Mouse (Mus musculus) olfactory bulb, adult 2 months (tissue): Measurements from ENCODE around the gene Mdm4.

Experiments
- CTCF ChIP-seq: fragments of 200-500 bp; IDR thresholded peaks from 2 replicates; pipeline ENCODE4 v1.5.1; 2012; ENCODE audit warnings: low read depth, mild to moderate bottlenecking, low read length, moderate library complexity; ENCODE audit not compliant: insufficient read depth
- POLR2A ChIP-seq: fragments of 200-500 bp; IDR thresholded peaks from 2 replicates; pipeline ENCODE4 v1.6.1; 2012; ENCODE audit warnings: mild to moderate bottlenecking, low read depth, low read length, moderate library complexity; ENCODE audit not compliant: insufficient read depth

GRCm38 (mm10) chr1:133033316-133034090, 3.1 kb upstream of the Mdm4 start:
- no peak for TF ChIP-seq POLR2A
- TF ChIP-seq CTCF: no peak
